ENCODE assay signal across 22 mouse cellular contexts in genomic region chr2:76251379-76251778, GRCm38 (mm10).
DNase-seq lines count a peak whose midpoint lies in the region; ATAC-seq lines count a peak whose summit lies in the region.
"Had no signal": no experiment of that assay in that cellular context is flagged by ENCODE, and none has a peak within 500 bp of the region (broad histone marks: within the 10 kb centered on the region; RNA-seq: fewer than 3 reads in every experiment).

No protein-coding gene starts in this region.

- H3K9me3 ChIP-seq in heart, embryonic 12.5 days (replicated peaks): 0 out of 2 replicates have a peak, but pooled peaks cover 3% of the 10 kb centered on the region
- H3K9me3 ChIP-seq: G1E had no signal

- 65% methylated on average over 10 of the region's 10 CpGs for WGBS in heart, embryonic 12.5 days

- ATAC-seq in CD4-positive, CD25-positive, alpha-beta regulatory T cell, adult 4 months: peak; percentile 56
- peak; percentile 55 for ATAC-seq in inflammation-experienced regulatory T-cells, adult 6 months
- no peak for ATAC-seq in heart, embryonic 12.5 days (ENCODE audit: insufficient number of reproducible peaks, low FRiP score)
- no peak for ATAC-seq in erythroid progenitor cell, adult 5-6 weeks (replicated peaks; ENCODE audit: low FRiP score, poor library complexity, severe bottlenecking)
- ATAC-seq: activated CD4-positive, CD25-positive, alpha-beta regulatory T cell, adult 4 months; Patski had no signal

- peak; percentile 12 for DNase-seq in CD4-positive, CD25-positive, alpha-beta regulatory T cell, adult 2 months (ENCODE audit: low read depth, low spot score)
- DNase-seq in lung, postnatal 36 days: no peak
- DNase-seq: adrenal gland, adult 2 months; adrenal gland, adult 8-10 months; adrenal gland, postnatal 10 days; adrenal gland, postnatal 14 days; adrenal gland, postnatal 25 days; adrenal gland, postnatal 36 days; B cell, adult 2 months; cerebellum, adult 11 months; cerebellum, adult 11-12 months; cerebellum, adult 18-20 months; cerebellum, adult 2 months; cerebellum, adult 8-10 months had no signal

- H3K9ac ChIP-seq in heart, embryonic 12.5 days: no peak overlapping the region

- H3K36me3 ChIP-seq in heart, embryonic 12.5 days: no peaks in the 10 kb centered on the region
- H3K36me3 ChIP-seq: G1E had no signal

- H3K4me3 ChIP-seq in heart, embryonic 12.5 days: no peak overlapping the region

- no peaks in the 10 kb centered on the region for H3K4me1 ChIP-seq in heart, embryonic 12.5 days (replicated peaks)

- H3K4me2 ChIP-seq in heart, embryonic 12.5 days: no peak overlapping the region

- no peak overlapping the region for H3K27ac ChIP-seq in heart, embryonic 12.5 days (ENCODE audit: poor library complexity, severe bottlenecking)

- no peaks in the 10 kb centered on the region for H3K27me3 ChIP-seq in heart, embryonic 12.5 days (replicated peaks)
- H3K27me3 ChIP-seq: CH12.LX had no signal

Comparison
In these comparisons a context has a peak if more than half of its experiments do, and no peak if none do; other contexts are left out.
1. ATAC-seq: peak in CD4-positive, CD25-positive, alpha-beta regulatory T cell, adult 4 months (single experiment) and inflammation-experienced regulatory T-cells, adult 6 months (single experiment); none in heart, embryonic 12.5 days (single experiment) and erythroid progenitor cell, adult 5-6 weeks (single experiment).